Mouse (Mus musculus) C2C12 (cell line): ENCODE measurements around the gene Tmem60. TPM values are rescaled to one million over a fixed set of nuclear protein-coding genes. Genes with fewer than 3 reads are reported as not detected.

Experiments used
- H3K27me3 ChIP-seq: one replicate; pipeline ENCODE4 v1.6.1; 2011; ENCODE audit not compliant: control insufficient read depth, insufficient read depth, insufficient read length
- H3K36me3 ChIP-seq: one replicate; pipeline ENCODE4 v1.6.1; 2011; ENCODE audit not compliant: control insufficient read depth, insufficient read depth
- H3K4me3 ChIP-seq: one replicate; pipeline ENCODE4 v1.5.1; 2011; ENCODE audit warnings: mild to moderate bottlenecking, control low read depth; ENCODE audit not compliant: poor library complexity, insufficient read depth, severe bottlenecking
- H3K79me2 ChIP-seq: one replicate; pipeline ENCODE4 v1.6.1; 2011; ENCODE audit not compliant: control insufficient read depth, insufficient read depth
- H3K79me3 ChIP-seq: one replicate; pipeline ENCODE4 v1.6.1; 2011; ENCODE audit warnings: low read depth, control low read depth
- H3ac ChIP-seq: one replicate; pipeline ENCODE3; 2011; ENCODE audit warnings: low read depth; ENCODE audit not compliant: control insufficient read depth, insufficient read length
- CEBPB ChIP-seq: IDR thresholded peaks from one replicate; pipeline ENCODE4 v1.6.1; 2011; ENCODE audit warnings: low read depth, mild to moderate bottlenecking, control low read depth, moderate library complexity
- CTCF ChIP-seq: IDR thresholded peaks from one replicate; pipeline ENCODE4 v1.5.1; 2011; ENCODE audit not compliant: control insufficient read depth, insufficient read depth, insufficient read length
- FOSL1 ChIP-seq: IDR thresholded peaks from one replicate; pipeline ENCODE4 v1.8.0; 2011; ENCODE audit warnings: mild to moderate bottlenecking, low read length; ENCODE audit not compliant: poor library complexity, insufficient read depth, severe bottlenecking
- MAX ChIP-seq: IDR thresholded peaks from one replicate; pipeline ENCODE4 v1.6.1; 2011; ENCODE audit warnings: mild to moderate bottlenecking, control low read depth
- MYOD1 ChIP-seq: IDR thresholded peaks from one replicate; pipeline ENCODE4 v1.6.1; 2011; ENCODE audit warnings: low read depth; ENCODE audit not compliant: control insufficient read depth, insufficient read length
- MYOG ChIP-seq: IDR thresholded peaks from one replicate; pipeline ENCODE4 v1.6.1; 2011; ENCODE audit not compliant: control insufficient read depth, insufficient read length; ENCODE audit errors: extremely low read depth
- USF1 ChIP-seq: IDR thresholded peaks from one replicate; pipeline ENCODE4 v1.6.1; 2011; ENCODE audit warnings: low read depth, mild to moderate bottlenecking, control low read depth, moderate library complexity
- polyA plus RNA-seq: library from polyadenylated mRNA; unstranded; fragments of >200 nt; fragmentation: generic; extraction: Trizol; gene quantifications from one replicate; pipeline ENCODE4 v1.2.1, GENCODE M21; 2012; ENCODE audit warnings: missing spikeins

Gene Tmem60
- polyA plus RNA-seq, 1 experiment, result 11.7 TPM

GRCm38 (mm10) chr5:20932585-20932984, 50.6 kb downstream of the Tmem60 start:
- Histone ChIP-seq H3K79me3 (peaks cover 47% of the 10 kb centered on the region), H3K36me3 (no peaks in the 10 kb centered on the region), H3K4me3 (no peak overlapping the region), H3ac (no peak overlapping the region), H3K79me2 (peaks cover 96% of the 10 kb centered on the region), H3K27me3 (no peaks in the 10 kb centered on the region)
- no peak for TF ChIP-seq MYOG
- no peak for TF ChIP-seq MYOD1
- TF ChIP-seq CEBPB, result no peak
- no peak for TF ChIP-seq MAX
- TF ChIP-seq USF1, result no peak
- TF ChIP-seq FOSL1, result no peak
- TF ChIP-seq CTCF, result no peak

GRCm38 (mm10) chr5:20935934-20936333, 53.9 kb downstream of the Tmem60 start:
- Histone ChIP-seq H3K27me3 (no peaks in the 10 kb centered on the region), H3K4me3 (no peak overlapping the region), H3K36me3 (no peaks in the 10 kb centered on the region), H3ac (no peak overlapping the region), H3K79me3 (peaks cover 46% of the 10 kb centered on the region), H3K79me2 (peaks cover 99% of the 10 kb centered on the region)
- TF ChIP-seq MAX (no peak), CEBPB (no peak), FOSL1 (no peak), MYOG (no peak), CTCF (no peak), USF1 (no peak), MYOD1 (no peak)

Other genes with a start within 250 kb of the Tmem60 start
- gene Phtf2, start 67 bp upstream of the Tmem60 start, polyA plus RNA-seq, result 3.4 TPM
- 1.9 TPM for gene Rsbn1l, start 74.2 kb downstream of the Tmem60 start, polyA plus RNA-seq
- gene Ptpn12, start 173.7 kb downstream of the Tmem60 start, polyA plus RNA-seq, result 20.3 TPM